Mouse (Mus musculus) lung, embryonic 15.5 days (tissue): ENCODE data around the gene Gm9045. TPM values are rescaled to one million over a fixed set of nuclear protein-coding genes. Genes with fewer than 3 reads are reported as not detected.
"Not testable (repeated sequence)": the region's sequence is repeated elsewhere in the genome, so short reads cannot be mapped to it uniquely, and the experiment has no call there.

Experiments used
- ATAC-seq: fragments of 200-750 bp; cut with Nextera tagmentation; 2 replicates; pipeline ENCODE4 v1.8.0; 2017; ENCODE audit warnings: moderate number of reproducible peaks, borderline replicate concordance; ENCODE audit not compliant: low FRiP score, low TSS enrichment; ENCODE audit errors: extremely low read depth
- H3K27ac ChIP-seq: fragments of 300-500 bp; sonication (generic); 2 replicates; pipeline ENCODE4 v1.5.1; 2015; ENCODE audit warnings: moderate library complexity, mild to moderate bottlenecking, inconsistent platforms
- H3K27me3 ChIP-seq: fragments of 300-500 bp; sonication (generic); 2 replicates; pipeline ENCODE4 v1.6.1; 2015; ENCODE audit warnings: inconsistent platforms
- H3K36me3 ChIP-seq: fragments of 300-500 bp; sonication (generic); 2 replicates; pipeline ENCODE4 v1.6.1; 2015; ENCODE audit warnings: inconsistent platforms
- H3K4me1 ChIP-seq: fragments of 300-500 bp; sonication (generic); 2 replicates; pipeline ENCODE4 v1.6.1; 2015; ENCODE audit warnings: inconsistent platforms
- H3K4me2 ChIP-seq: fragments of 300-500 bp; sonication (generic); 2 replicates; pipeline ENCODE4 v1.6.1; 2015; ENCODE audit warnings: inconsistent platforms, mild to moderate bottlenecking, moderate library complexity
- H3K4me3 ChIP-seq: fragments of 300-500 bp; sonication (generic); 2 replicates; pipeline ENCODE4 v1.5.1; 2015; ENCODE audit warnings: mild to moderate bottlenecking, inconsistent platforms
- H3K9ac ChIP-seq: fragments of 300-500 bp; sonication (generic); 2 replicates; pipeline ENCODE4 v1.6.1; 2015; ENCODE audit warnings: inconsistent platforms
- H3K9me3 ChIP-seq: fragments of 300-500 bp; sonication (generic); 2 replicates; pipeline ENCODE4 v1.6.1; 2016; ENCODE audit warnings: inconsistent platforms
- WGBS: fragments of 180-500 bp; shearing (Covaris S2); methylation state at CpG from one replicate; pipeline ENCODE4 v1.1.7; 2015; 5-methylcytosine and 5-hydroxymethylcytosine counted together
- polyA plus RNA-seq: library from polyadenylated mRNA; unstranded; fragments of >200 nt; fragmentation: Nextera tagmentation; extraction: Ambion mirVana; gene quantifications from 2 replicates; pipeline ENCODE4 v1.2.1, GENCODE M21; 2015

Gene Gm9045
- polyA plus RNA-seq, result not detected in 2 replicates

DNA sequence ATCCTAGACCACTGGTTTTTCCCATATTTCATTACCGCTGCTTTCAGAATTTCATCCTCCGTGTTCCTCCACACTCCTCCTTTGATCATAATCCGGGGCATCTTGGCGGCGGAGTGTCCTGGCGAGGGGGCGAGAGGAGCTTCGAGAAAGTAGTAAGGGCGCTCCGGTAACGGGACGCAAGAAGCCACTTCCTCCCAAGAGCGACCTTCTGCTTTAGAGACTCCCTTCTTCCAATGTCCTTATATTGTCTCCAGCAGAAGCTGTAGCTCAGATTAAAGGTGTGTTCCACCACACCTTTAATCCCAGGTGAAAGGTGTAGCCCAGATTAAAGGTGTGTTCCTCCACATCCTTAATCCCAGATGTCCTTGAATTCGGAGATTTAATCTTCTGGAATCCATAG lies at the start of gene Gm9045:
TSS of gene Gm9045 (minus strand) at position 101 of the 400 bp plus-strand sequence.
- H3K9me3 ChIP-seq, ATAC-seq, H3K27me3 ChIP-seq, H3K4me2 ChIP-seq, H3K27ac ChIP-seq, H3K4me1 ChIP-seq, H3K4me3 ChIP-seq, H3K36me3 ChIP-seq, H3K9ac ChIP-seq: not testable (repeated sequence)
- WGBS, result no CpG with 5 or more reads among the region's 14 CpGs

DNA sequence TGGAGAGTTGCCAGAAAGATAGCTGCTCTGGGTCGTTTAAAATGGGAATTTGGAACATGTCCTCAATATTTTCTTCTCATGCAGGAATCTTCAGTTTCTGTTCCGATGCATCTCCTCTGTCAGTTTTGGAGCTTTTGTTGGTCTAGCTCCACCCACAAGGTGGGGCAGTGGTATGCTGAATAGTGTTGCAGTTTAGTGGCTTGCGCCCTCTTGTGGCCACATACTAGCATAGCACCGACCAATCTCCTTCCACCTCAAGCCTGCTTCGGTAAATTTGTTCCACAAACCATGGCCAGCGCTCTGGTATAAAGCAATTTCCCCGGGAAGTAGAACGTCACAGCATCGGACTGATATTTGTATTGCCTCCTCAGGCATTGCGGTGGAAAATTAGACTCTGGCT lies 32.8 kb upstream of the Gm9045 start:
- Histone ChIP-seq H3K9me3 (no peaks in the 10 kb centered on the region), H3K27me3 (no peaks in the 10 kb centered on the region), H3K4me2 (peak overlapping the region; percentile 31), H3K36me3 (no peaks in the 10 kb centered on the region), H3K4me1 (no peaks in the 10 kb centered on the region), H3K4me3 (peak overlapping the region; percentile 0; the same call in 1 of the 2 replicates), H3K9ac (no peak overlapping the region), H3K27ac (no peak overlapping the region)
- WGBS, result 3% methylated on average over 10 of the region's 10 CpGs
- ATAC-seq, result peak; percentile 79

DNA sequence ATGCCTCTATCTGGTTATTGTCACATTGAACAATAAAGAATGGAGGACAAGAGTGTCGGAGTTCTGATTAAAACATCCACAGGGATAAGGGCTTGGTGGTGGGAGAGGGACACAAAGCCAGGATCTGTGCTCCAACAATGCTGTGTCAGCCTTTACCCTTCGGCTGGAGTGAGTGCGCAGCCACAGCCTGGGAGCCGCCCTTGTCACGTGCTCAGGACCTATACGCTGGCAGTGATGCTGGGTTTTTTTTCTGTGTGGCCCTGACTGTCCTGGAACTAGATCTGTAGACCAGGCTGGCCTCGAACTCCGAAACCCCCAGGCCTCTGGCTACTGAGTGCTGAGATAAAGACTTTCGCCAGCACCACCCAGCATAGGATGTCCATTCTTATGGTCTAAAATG lies 31.9 kb upstream of the Gm9045 start:
- H3K9ac ChIP-seq, result no peak overlapping the region
- no peaks in the 10 kb centered on the region for H3K27me3 ChIP-seq
- H3K4me3 ChIP-seq, result no peak overlapping the region
- H3K36me3 ChIP-seq, result no peaks in the 10 kb centered on the region
- no peak overlapping the region for H3K27ac ChIP-seq
- no peak for ATAC-seq
- no peaks in the 10 kb centered on the region for H3K4me1 ChIP-seq
- H3K4me2 ChIP-seq, result no peak overlapping the region
- 87% methylated on average over 9 of the region's 9 CpGs for WGBS
- H3K9me3 ChIP-seq, result no peaks in the 10 kb centered on the region

DNA sequence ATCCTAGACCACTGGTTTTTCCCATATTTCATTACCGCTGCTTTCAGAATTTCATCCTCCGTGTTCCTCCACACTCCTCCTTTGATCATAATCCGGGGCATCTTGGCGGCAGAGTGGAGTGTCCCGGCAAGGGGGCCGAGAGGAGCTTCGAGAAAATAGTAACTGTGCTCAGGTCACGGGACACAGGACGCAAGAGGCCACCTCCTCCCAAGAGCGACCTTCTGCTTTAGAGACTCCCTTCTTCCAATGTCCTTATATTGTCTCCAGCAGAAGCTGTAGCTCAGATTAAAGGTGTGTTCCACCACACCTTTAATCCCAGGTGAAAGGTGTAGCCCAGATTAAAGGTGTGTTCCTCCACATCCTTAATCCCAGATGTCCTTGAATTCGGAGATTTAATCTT lies 16.4 kb upstream of the Gm9045 start, which contains the start of gene Gm9049:
TSS of gene Gm9049 (minus strand) at position 101 of the 400 bp plus-strand sequence.
- WGBS, result 100% methylated on average over 1 of the region's 11 CpGs
- not testable (repeated sequence) for H3K9me3 ChIP-seq, H3K36me3 ChIP-seq, H3K27me3 ChIP-seq, H3K9ac ChIP-seq, H3K4me1 ChIP-seq, ATAC-seq, H3K4me2 ChIP-seq, H3K4me3 ChIP-seq, H3K27ac ChIP-seq

DNA sequence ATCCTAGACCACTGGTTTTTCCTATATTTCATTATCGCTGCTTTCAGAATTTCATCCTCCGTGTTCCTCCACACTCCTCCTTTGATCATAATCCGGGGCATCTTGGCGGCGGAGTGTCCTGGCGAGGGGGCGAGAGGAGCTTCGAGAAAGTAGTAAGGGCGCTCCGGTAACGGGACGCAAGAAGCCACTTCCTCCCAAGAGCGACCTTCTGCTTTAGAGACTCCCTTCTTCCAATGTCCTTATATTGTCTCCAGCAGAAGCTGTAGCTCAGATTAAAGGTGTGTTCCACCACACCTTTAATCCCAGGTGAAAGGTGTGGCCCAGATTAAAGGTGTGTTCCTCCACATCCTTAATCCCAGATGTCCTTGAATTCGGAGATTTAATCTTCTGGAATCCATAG lies 10.9 kb upstream of the Gm9045 start, which contains the start of gene Gm9048:
TSS of gene Gm9048 (minus strand) at position 101 of the 400 bp plus-strand sequence.
- H3K9ac ChIP-seq, H3K4me2 ChIP-seq, H3K36me3 ChIP-seq, H3K4me3 ChIP-seq, ATAC-seq, H3K9me3 ChIP-seq, H3K27me3 ChIP-seq, H3K27ac ChIP-seq, H3K4me1 ChIP-seq: not testable (repeated sequence)
- 100% methylated on average over 1 of the region's 14 CpGs for WGBS

DNA sequence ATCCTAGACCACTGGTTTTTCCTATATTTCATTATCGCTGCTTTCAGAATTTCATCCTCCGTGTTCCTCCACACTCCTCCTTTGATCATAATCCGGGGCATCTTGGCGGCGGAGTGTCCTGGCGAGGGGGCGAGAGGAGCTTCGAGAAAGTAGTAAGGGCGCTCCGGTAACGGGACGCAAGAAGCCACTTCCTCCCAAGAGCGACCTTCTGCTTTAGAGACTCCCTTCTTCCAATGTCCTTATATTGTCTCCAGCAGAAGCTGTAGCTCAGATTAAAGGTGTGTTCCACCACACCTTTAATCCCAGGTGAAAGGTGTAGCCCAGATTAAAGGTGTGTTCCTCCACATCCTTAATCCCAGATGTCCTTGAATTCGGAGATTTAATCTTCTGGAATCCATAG lies 5.5 kb upstream of the Gm9045 start, which contains the start of gene Gm9046:
TSS of gene Gm9046 (minus strand) at position 101 of the 400 bp plus-strand sequence.
- not testable (repeated sequence) for H3K36me3 ChIP-seq, H3K4me3 ChIP-seq, ATAC-seq, H3K9me3 ChIP-seq, H3K27me3 ChIP-seq, H3K27ac ChIP-seq, H3K9ac ChIP-seq, H3K4me2 ChIP-seq, H3K4me1 ChIP-seq
- no CpG with 5 or more reads among the region's 14 CpGs for WGBS

DNA sequence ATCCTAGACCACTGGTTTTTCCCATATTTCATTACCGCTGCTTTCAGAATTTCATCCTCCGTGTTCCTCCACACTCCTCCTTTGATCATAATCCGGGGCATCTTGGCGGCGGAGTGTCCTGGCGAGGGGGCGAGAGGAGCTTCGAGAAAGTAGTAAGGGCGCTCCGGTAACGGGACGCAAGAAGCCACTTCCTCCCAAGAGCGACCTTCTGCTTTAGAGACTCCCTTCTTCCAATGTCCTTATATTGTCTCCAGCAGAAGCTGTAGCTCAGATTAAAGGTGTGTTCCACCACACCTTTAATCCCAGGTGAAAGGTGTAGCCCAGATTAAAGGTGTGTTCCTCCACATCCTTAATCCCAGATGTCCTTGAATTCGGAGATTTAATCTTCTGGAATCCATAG lies 5.3 kb downstream of the Gm9045 start, which contains the start of gene Gm9044:
TSS of gene Gm9044 (minus strand) at position 101 of the 400 bp plus-strand sequence.
- not testable (repeated sequence) for H3K27me3 ChIP-seq, ATAC-seq, H3K36me3 ChIP-seq, H3K9me3 ChIP-seq, H3K4me2 ChIP-seq, H3K4me1 ChIP-seq, H3K27ac ChIP-seq, H3K4me3 ChIP-seq, H3K9ac ChIP-seq
- WGBS, result no CpG with 5 or more reads among the region's 14 CpGs

DNA sequence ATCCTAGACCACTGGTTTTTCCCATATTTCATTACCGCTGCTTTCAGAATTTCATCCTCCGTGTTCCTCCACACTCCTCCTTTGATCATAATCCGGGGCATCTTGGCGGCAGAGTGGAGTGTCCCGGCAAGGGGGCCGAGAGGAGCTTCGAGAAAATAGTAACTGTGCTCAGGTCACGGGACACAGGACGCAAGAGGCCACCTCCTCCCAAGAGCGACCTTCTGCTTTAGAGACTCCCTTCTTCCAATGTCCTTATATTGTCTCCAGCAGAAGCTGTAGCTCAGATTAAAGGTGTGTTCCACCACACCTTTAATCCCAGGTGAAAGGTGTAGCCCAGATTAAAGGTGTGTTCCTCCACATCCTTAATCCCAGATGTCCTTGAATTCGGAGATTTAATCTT lies 10.8 kb downstream of the Gm9045 start, which contains the start of gene Gm9040:
TSS of gene Gm9040 (minus strand) at position 101 of the 400 bp plus-strand sequence.
- not testable (repeated sequence) for ATAC-seq, H3K27ac ChIP-seq, H3K9ac ChIP-seq, H3K4me2 ChIP-seq, H3K4me3 ChIP-seq, H3K4me1 ChIP-seq, H3K27me3 ChIP-seq, H3K9me3 ChIP-seq, H3K36me3 ChIP-seq
- WGBS, result no CpG with 5 or more reads among the region's 11 CpGs

DNA sequence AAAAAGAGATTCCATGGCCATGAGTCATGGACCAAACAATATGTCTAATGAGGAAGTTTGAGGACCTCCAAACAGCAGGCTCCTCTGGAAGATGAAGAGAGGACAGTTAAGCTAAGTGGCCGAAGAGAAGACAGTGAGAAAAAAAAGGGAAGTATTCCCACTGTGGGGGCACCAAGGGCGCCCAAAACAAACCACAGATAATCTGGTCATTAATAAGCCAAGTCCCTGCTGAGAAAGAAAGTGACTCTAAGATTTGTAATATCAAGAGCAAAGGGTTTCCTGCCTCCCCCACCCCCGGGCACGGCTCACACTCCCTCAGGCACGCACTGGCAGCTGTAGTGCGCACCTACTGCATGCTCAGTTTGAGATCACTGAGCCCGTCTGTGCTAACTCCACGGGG lies 18.6 kb downstream of the Gm9045 start:
- ATAC-seq, result no peak
- Histone ChIP-seq H3K36me3 (no peaks in the 10 kb centered on the region), H3K4me1 (no peaks in the 10 kb centered on the region), H3K4me2 (no peak overlapping the region), H3K27ac (no peak overlapping the region), H3K9ac (no peak overlapping the region), H3K9me3 (no peaks in the 10 kb centered on the region), H3K4me3 (no peak overlapping the region), H3K27me3 (no peaks in the 10 kb centered on the region)
- WGBS, result 79% methylated on average over 8 of the region's 8 CpGs

DNA sequence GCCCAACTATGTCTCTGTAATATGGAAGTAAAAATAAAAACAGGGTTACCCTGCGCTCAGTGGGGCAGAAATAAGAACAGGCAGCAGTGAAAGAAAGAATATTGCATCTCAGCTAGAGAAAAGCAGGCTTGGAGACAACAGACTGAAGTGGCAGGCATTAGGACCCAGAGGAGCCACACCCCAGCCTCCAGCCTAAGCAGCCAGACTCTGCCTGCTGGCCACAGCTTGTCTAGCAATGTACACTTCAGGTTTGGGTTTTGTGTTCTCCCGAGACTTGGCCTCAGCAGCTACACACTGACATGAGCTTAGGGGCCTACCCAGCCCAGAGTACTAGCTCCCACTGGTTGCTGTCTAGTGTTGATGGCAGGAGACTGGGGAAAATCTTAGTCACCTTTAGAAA lies 35.5 kb downstream of the Gm9045 start:
- H3K36me3 ChIP-seq, H3K27me3 ChIP-seq, H3K4me2 ChIP-seq, H3K9me3 ChIP-seq, H3K4me3 ChIP-seq, H3K9ac ChIP-seq, H3K4me1 ChIP-seq, ATAC-seq, H3K27ac ChIP-seq: not testable (repeated sequence)
- WGBS, result 38% methylated on average over 2 of the region's 2 CpGs

DNA sequence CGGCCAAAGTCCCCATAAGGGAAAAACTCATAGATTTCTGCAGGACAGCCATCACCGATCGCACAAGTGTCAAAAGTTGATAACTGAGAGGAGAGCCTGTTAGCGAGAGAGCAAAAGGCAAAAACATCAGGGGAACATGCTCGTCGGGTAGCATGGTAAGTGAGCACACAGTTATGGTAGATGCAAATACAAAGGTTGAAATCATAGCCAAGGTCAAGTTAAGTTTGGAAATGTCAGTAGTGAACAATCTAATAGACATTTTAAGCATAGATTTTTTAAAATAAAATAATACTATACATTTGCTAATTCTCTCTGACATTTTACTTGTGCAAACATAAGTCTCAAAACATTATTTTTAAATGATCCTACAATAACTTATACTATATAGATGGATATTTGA lies 42.7 kb downstream of the Gm9045 start, which contains the start of gene Iltifb:
TSS of gene Iltifb (minus strand) at position 101 of the 400 bp plus-strand sequence.
- Histone ChIP-seq H3K27me3 (no peaks in the 10 kb centered on the region), H3K4me2 (no peak within 1 kb of the TSS), H3K36me3 (no peaks in the 10 kb centered on the region), H3K27ac (no peak within 1 kb of the TSS), H3K9ac (no peak within 1 kb of the TSS), H3K9me3 (no peaks in the 10 kb centered on the region), H3K4me1 (no peaks in the 10 kb centered on the region), H3K4me3 (no peak within 1 kb of the TSS)
- no peak for ATAC-seq
- WGBS, result 80% methylated on average over 6 of the region's 6 CpGs
